Mouse (Mus musculus): ENCODE measurements around the gene Dpf2. TPM values are rescaled to one million over a fixed set of nuclear protein-coding genes. Genes with fewer than 3 reads are reported as not detected.

The Dpf2 gene
- total RNA-seq, 1 experiment from 2014 or later, result 103 TPM

DNA sequence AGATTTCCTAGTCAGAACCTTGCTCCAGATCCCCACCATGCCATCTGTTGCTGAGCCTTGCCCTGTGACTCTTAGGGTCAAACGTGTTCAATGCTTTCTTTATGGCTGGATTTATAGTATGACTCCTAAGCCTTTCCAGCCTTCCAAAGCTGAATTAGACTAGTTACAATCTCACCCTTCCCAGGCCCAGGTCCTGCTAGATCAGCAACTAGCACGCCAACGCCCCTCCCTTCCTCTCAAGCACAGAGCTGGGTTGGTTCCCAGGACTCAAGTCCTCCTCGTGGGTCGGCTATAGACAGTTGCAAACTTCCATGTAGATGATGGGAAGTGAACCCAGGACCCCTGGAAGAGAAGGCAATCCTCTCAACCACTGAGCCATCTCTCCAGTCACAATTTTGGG lies 22.9 kb upstream of the Dpf2 start:
- DNase-seq, result no peak

DNA sequence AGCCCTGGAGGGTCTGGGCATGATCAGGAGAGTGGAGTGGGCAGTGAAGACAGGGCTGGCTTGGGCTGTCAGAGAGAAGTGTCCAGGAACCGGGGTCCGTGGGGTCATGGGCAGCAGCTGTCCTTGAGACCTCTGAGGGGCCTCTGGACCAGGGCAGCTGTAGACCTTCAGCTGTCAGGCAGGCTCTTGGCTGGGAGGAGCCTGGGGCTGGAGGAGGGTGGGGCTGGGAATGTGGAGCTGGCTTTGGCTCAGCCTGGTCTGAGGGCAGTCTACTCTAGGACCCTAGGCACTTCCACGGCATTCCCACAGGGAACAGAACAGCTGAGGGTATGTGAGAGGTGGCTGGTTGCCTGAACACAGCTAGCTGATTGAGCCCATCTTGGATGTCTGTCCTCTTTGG lies 22.5 kb upstream of the Dpf2 start:
- DNase-seq, result peak; percentile 60

- DNase-seq, result peak; percentile 69
Observed at GRCm38 (mm10) chr19:5929634-5930596, 17.1 kb upstream of the Dpf2 start.

GRCm38 (mm10) chr19:5928546-5928945 lies 15.7 kb upstream of the Dpf2 start:
- DNase-seq, result no peak

GRCm38 (mm10) chr19:5928104-5928503 lies 15.3 kb upstream of the Dpf2 start:
- DNase-seq, result no peak

DNA sequence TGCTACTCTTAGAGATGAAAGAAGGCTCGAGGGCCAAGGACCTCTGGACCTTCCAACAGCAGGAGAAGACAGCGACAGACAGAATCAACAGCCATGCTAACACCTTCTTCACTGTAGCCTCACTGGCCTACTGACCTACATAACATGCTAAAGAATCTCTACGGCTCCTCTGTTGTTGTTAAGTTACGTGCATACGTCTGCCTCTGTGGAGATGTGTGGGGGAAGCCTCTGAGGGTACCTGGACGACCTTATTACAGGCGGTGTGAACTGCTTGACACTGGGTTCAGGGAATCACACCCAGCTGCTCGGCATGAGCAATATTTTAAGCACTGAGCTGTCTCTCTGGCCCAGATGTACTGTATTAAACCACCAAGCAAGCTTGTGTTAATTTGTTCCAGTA lies 14.7 kb upstream of the Dpf2 start:
- no peak for DNase-seq

GRCm38 (mm10) chr19:5927026-5927425 lies 14.2 kb upstream of the Dpf2 start:
- DNase-seq, result no peak

DNA sequence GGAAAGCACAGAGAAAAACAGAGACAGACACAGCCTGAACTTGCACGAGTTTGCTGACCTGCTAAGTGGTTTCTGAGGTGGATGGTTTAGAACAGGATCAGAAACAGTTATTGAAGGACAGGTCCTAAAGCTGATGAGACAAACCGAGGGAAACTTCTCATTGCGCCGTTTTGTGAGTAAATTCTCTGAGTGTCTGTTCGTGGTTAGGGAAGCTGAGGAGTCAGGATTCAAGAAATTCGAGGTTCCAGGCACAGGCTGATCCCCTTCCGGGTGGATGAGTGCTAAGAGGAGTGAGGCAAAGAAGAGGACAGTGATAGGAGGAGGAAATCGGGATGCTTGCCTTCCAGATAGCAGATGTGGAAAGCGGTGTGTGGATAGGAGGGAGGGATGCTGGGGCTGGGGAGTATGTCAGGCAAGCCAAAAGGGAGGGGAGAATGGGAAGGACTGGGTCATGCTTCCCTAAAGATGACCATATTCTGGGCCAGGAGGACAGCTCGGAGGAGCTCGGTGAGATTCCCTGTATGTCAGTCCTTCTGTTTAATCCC lies 12.6 kb upstream of the Dpf2 start:
- DNase-seq, result no peak

DNA sequence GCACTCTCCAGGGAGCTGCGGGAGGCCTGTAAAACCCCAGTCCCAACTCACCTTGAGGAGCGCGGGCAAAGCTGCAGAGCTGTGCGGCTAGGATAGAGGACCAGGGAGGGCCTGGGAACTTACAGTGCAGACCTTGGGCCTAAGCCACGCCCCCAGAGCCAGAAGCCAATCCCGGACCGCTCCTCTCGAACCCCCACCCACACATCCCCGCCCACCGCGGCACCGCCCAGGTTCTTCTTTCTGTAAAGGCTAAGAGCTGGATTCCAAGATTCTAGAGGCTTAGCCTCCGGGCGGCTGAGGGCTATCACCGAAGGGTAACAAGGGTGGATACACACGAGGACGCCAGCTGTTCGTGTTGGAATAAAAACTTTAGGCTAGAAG lies 11.9 kb upstream of the Dpf2 start, which contains the start of gene Cdc42ep2:
Cdc42ep2 (minus strand) TSS at position 104 of the 381 bp plus-strand sequence.
- peak; percentile 98 for DNase-seq

DNA sequence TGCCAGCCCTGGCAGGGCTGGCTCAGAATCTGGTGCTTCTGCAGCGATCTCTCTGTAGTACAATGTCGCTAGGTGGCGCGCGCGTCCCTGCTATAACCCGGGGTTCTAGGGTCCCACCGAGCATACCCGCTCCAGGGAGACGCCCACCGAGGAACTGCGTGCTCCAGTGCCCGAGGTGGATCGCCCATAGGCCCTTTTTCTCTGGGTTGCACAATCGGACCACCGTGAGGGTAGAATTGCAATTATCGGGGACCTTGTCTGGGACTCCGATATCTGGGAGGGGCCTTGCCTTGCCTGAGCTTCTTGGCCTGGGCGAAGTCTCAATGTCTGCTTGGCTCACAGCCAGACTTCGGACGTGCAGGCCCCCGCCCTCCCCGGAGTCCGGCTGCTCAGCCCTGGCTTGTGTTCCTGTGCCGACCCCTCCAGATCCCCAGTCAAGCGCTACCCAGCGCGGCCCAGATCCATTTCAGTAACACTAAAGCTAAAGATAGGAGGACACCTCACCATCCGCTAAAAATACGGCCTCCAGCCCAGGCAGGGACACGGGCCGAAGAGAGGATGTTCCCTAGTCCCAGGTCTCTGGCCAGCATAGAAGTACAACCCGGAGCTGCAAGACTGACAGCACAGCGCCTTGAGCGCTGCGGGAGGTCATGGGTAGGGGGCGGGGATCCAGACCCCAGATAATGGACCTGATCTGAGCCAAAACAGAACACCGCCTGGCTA lies 11.3 kb upstream of the Dpf2 start:
- DNase-seq, result peak; percentile 92

- DNase-seq, result no peak
Observed at GRCm38 (mm10) chr19:5922963-5923362, 10.2 kb upstream of the Dpf2 start.

DNA sequence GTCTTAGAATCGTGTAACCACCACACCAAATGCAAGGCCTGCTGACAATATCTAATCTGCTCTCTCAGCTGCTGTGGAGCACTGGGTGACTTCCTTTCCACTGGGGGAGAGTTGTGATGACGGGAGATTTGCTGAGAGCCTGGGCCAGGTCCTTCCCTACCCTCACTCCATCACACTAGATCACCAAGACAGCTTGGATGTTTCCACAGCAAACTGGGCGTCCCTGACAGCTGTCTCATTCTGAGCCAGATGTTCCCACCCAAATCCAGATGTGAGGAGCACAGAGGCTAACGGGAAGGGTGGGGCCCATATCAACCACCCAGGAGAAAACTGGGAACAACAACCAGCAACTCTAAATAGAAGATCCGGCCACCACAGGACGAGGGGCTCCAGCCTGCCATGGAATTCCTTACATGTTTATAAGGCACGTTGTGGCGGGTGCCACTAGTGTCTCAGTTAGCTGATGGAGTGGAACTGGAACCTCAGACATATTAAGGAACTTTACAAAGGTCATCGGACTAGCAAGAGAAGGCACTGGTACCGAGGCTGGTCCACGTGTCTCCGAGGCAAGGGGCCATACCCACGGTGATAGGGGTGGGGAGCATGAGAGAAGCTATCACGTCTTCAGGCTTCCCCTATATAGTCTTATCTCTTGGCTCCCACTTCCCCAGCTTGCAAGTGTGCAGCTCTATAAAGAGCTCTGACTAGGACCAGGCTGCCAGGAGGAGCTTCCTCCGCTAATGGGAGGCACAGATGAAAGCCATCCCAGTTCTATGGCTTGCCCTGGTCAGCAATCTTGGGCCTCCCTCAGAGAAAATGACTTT lies 9.5 kb upstream of the Dpf2 start:
- DNase-seq, result no peak

- DNase-seq, result no peak
Observed at GRCm38 (mm10) chr19:5921715-5922114, 8.9 kb upstream of the Dpf2 start.

DNA sequence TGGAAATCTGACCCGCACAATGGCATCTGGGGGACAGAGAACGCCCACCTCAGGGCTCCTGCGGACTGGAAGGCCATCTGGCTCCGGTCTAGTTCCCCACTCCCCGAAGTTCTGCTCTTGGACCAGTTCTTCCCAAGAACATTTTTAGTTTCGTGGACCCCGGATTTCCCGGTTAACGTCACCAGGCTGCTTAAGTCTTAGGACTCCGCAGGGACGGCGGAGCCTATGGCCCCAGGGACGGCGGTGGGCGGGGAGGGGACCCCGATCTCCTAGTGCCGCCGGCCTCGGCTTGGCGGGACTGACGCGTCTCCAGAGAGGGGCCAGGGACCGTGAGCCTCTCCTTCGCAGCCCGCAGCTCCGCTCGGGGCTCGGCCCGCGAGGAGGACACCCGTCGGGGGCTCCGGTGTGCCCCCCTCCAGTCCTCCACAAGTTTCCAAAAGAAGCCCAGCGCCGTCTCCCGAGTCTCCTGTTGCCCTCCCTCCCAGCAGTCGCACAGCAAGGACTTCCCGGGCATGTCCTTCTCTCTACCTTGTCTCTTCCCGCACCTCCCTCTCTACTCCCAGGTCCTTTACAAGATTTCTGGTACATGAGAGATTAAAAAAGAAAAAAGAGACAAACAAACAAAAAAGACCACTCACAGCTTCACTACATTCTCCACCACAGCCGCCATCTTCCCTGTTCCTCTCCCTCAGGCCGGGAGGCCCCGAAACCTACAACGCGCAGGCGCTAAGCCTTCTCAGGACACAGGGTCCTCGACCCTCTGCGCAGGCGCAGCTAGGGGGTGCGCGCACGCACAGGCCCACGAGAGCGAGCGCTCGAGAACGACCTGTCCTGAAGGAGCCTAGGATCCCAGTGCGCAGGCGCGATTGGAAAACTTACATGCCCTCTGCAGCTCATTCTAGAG lies 455 bp downstream of the Dpf2 start:
- peak; percentile 99 for DNase-seq

GRCm38 (mm10) chr19:5911430-5912102 lies 1.2 kb downstream of the Dpf2 start:
- DNase-seq, result no peak

- DNase-seq, result no peak
Observed at GRCm38 (mm10) chr19:5910221-5910620, 2.6 kb downstream of the Dpf2 start.

- no peak for DNase-seq
Observed at GRCm38 (mm10) chr19:5907275-5907674, 5.5 kb downstream of the Dpf2 start.

DNA sequence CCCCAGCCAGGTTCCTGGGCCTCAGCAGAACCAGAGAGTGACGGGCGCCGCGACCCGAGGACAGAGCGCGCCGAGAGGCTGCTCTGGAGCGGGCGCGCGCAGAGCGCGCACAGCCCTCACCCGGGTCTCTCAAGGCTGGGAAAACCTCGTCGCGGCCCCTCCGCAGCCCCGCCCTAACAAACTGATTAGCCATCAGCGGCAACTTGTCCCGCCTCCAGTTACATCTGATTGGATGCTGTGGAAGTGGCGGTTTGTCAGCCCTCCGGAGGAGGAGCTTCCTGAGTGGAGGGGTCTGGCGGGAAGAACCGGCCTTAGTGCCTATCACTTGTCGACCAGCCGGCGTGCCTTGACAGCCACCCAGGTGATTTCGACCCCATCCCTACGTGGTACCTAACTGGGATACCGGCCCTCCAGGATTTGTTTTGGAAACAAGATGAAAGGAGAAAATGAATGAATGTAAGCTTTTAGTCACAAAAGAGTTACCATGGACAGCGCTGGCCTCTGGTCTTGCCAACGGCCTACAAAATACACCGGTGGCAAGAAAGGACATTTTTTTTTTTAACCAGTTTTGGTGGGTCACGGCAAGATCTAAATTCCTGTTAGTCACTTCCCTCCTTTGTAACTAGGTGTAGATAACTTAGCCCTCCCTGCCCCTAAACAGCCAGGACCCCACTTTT lies 18.7 kb downstream of the Dpf2 start, which contains the start of gene Tigd3:
Tigd3 (minus strand) TSS at position 148 of the 677 bp plus-strand sequence.
- peak; percentile 92 for DNase-seq

GRCm38 (mm10) chr19:5893282-5894001 lies 19.4 kb downstream of the Dpf2 start:
- DNase-seq, result no peak
